Mouse (Mus musculus): ENCODE data around the gene Psors1c2. TPM values are rescaled to one million over a fixed set of nuclear protein-coding genes. Genes with fewer than 3 reads are reported as not detected.

Gene Psors1c2
- polyA plus RNA-seq, 1 experiment from 2014 or later = 0.81 TPM

GRCm38 (mm10) chr17:35548636-35549035 lies 15.6 kb downstream of the Psors1c2 start:
- Histone ChIP-seq H3K27ac (ENCODE audit: low read length) (peak overlapping the region; percentile 48; the same call in 1 of the 2 replicates), H3K9ac (replicated peaks; ENCODE audit: low read depth, low read length) (no peak overlapping the region), H3K4me2 (replicated peaks; ENCODE audit: low read depth, low read length) (no peak overlapping the region), H3K27me3 (ENCODE audit: control insufficient read depth, insufficient read depth, low read length) (no peaks in the 10 kb centered on the region), H3K4me1 (ENCODE audit: control insufficient read depth, insufficient read depth, low read length) (peaks cover 7% of the 10 kb centered on the region; the same call in 1 of the 2 replicates), H3K9me3 (ENCODE audit: control insufficient read depth, low read depth, low read length) (no peaks in the 10 kb centered on the region), H3K36me3 (ENCODE audit: control insufficient read depth, insufficient read depth, low read length) (no peaks in the 10 kb centered on the region), H3K4me3 (ENCODE audit: low read depth, low read length) (no peak overlapping the region)
- no peak for ATAC-seq (ENCODE audit: insufficient number of reproducible peaks, insufficient read depth, low FRiP score, low read depth)
- WGBS = 25% methylated on average over 5 of the region's 5 CpGs

GRCm38 (mm10) chr17:35549437-35550142 lies 16.6 kb downstream of the Psors1c2 start:
- no peaks in the 10 kb centered on the region for H3K9me3 ChIP-seq (ENCODE audit: control insufficient read depth, low read depth, low read length)
- no peaks in the 10 kb centered on the region for H3K36me3 ChIP-seq (ENCODE audit: control insufficient read depth, insufficient read depth, low read length)
- no peak overlapping the region for H3K4me3 ChIP-seq (ENCODE audit: low read depth, low read length)
- WGBS = 24% methylated on average over 15 of the region's 15 CpGs
- H3K27ac ChIP-seq (ENCODE audit: low read length) = peak overlapping the region; percentile 61
- H3K27me3 ChIP-seq (ENCODE audit: control insufficient read depth, insufficient read depth, low read length) = no peaks in the 10 kb centered on the region
- 0 out of 2 replicates have a peak overlapping the region, but pooled peaks have one; percentile 6 for H3K4me2 ChIP-seq (replicated peaks; ENCODE audit: low read depth, low read length)
- H3K4me1 ChIP-seq (ENCODE audit: control insufficient read depth, insufficient read depth, low read length) = peaks cover 7% of the 10 kb centered on the region; the same call in 1 of the 2 replicates
- H3K9ac ChIP-seq (replicated peaks; ENCODE audit: low read depth, low read length) = no peak overlapping the region
- peak; percentile 62; the same call in 1 of the 2 replicates for ATAC-seq (ENCODE audit: insufficient number of reproducible peaks, insufficient read depth, low FRiP score, low read depth)

- H3K27me3 ChIP-seq (ENCODE audit: control insufficient read depth, insufficient read depth, low read length) = no peaks in the 10 kb centered on the region
- H3K9ac ChIP-seq (replicated peaks; ENCODE audit: low read depth, low read length) = no peak overlapping the region
- no peaks in the 10 kb centered on the region for H3K9me3 ChIP-seq (ENCODE audit: control insufficient read depth, low read depth, low read length)
- H3K4me2 ChIP-seq (replicated peaks; ENCODE audit: low read depth, low read length) = no peak overlapping the region
- H3K4me3 ChIP-seq (ENCODE audit: low read depth, low read length) = no peak overlapping the region
- H3K4me1 ChIP-seq (ENCODE audit: control insufficient read depth, insufficient read depth, low read length) = peaks cover 7% of the 10 kb centered on the region; the same call in 1 of the 2 replicates
- no peak for ATAC-seq (ENCODE audit: insufficient number of reproducible peaks, insufficient read depth, low FRiP score, low read depth)
- peak overlapping the region; percentile 61 for H3K27ac ChIP-seq (ENCODE audit: low read length)
- 96% methylated on average over 4 of the region's 4 CpGs for WGBS
- H3K36me3 ChIP-seq (ENCODE audit: control insufficient read depth, insufficient read depth, low read length) = no peaks in the 10 kb centered on the region
Observed at GRCm38 (mm10) chr17:35550143-35550494, 17.1 kb downstream of the Psors1c2 start.

GRCm38 (mm10) chr17:35550871-35551270 lies 17.9 kb downstream of the Psors1c2 start:
- Histone ChIP-seq H3K27me3 (ENCODE audit: control insufficient read depth, insufficient read depth, low read length) (no peaks in the 10 kb centered on the region), H3K9ac (replicated peaks; ENCODE audit: low read depth, low read length) (no peak overlapping the region), H3K4me1 (ENCODE audit: control insufficient read depth, insufficient read depth, low read length) (peaks cover 7% of the 10 kb centered on the region; the same call in 1 of the 2 replicates), H3K4me3 (ENCODE audit: low read depth, low read length) (no peak overlapping the region), H3K4me2 (replicated peaks; ENCODE audit: low read depth, low read length) (no peak overlapping the region), H3K9me3 (ENCODE audit: control insufficient read depth, low read depth, low read length) (no peaks in the 10 kb centered on the region), H3K27ac (ENCODE audit: low read length) (no peak overlapping the region), H3K36me3 (ENCODE audit: control insufficient read depth, insufficient read depth, low read length) (no peaks in the 10 kb centered on the region)
- no peak for ATAC-seq (ENCODE audit: insufficient number of reproducible peaks, insufficient read depth, low FRiP score, low read depth)
- WGBS = 49% methylated on average over 8 of the region's 8 CpGs

- Histone ChIP-seq H3K27me3 (ENCODE audit: control insufficient read depth, insufficient read depth, low read length) (no peaks in the 10 kb centered on the region), H3K9me3 (ENCODE audit: control insufficient read depth, low read depth, low read length) (no peaks in the 10 kb centered on the region), H3K36me3 (ENCODE audit: control insufficient read depth, insufficient read depth, low read length) (no peaks in the 10 kb centered on the region), H3K4me2 (replicated peaks; ENCODE audit: low read depth, low read length) (no peak within 1 kb of the TSS), H3K4me3 (ENCODE audit: low read depth, low read length) (no peak within 1 kb of the TSS), H3K4me1 (ENCODE audit: control insufficient read depth, insufficient read depth, low read length) (peaks cover 7% of the 10 kb centered on the region; the same call in 1 of the 2 replicates), H3K27ac (ENCODE audit: low read length) (no peak within 1 kb of the TSS), H3K9ac (replicated peaks; ENCODE audit: low read depth, low read length) (no peak within 1 kb of the TSS)
- ATAC-seq (ENCODE audit: insufficient number of reproducible peaks, insufficient read depth, low FRiP score, low read depth) = no peak
- WGBS = 81% methylated on average over 10 of the region's 10 CpGs
Observed at GRCm38 (mm10) chr17:35551881-35552414, 18.9 kb downstream of the Psors1c2 start, which contains the start of gene Cdsn. TSS of gene Cdsn (plus strand) at chr17:35552128.

GRCm38 (mm10) chr17:35554321-35554720 lies 21.3 kb downstream of the Psors1c2 start:
- Histone ChIP-seq H3K4me2 (replicated peaks; ENCODE audit: low read depth, low read length) (no peak overlapping the region), H3K27me3 (ENCODE audit: control insufficient read depth, insufficient read depth, low read length) (no peaks in the 10 kb centered on the region), H3K4me1 (ENCODE audit: control insufficient read depth, insufficient read depth, low read length) (peaks cover 7% of the 10 kb centered on the region; the same call in 1 of the 2 replicates), H3K36me3 (ENCODE audit: control insufficient read depth, insufficient read depth, low read length) (no peaks in the 10 kb centered on the region), H3K9me3 (ENCODE audit: control insufficient read depth, low read depth, low read length) (no peaks in the 10 kb centered on the region), H3K4me3 (ENCODE audit: low read depth, low read length) (no peak overlapping the region), H3K9ac (replicated peaks; ENCODE audit: low read depth, low read length) (no peak overlapping the region), H3K27ac (ENCODE audit: low read length) (no peak overlapping the region)
- 80% methylated on average over 5 of the region's 5 CpGs for WGBS
- no peak for ATAC-seq (ENCODE audit: insufficient number of reproducible peaks, insufficient read depth, low FRiP score, low read depth)

- Histone ChIP-seq H3K4me3 (ENCODE audit: low read depth, low read length) (no peak overlapping the region), H3K36me3 (ENCODE audit: control insufficient read depth, insufficient read depth, low read length) (no peaks in the 10 kb centered on the region), H3K4me1 (ENCODE audit: control insufficient read depth, insufficient read depth, low read length) (peaks cover 3% of the 10 kb centered on the region; the same call in 1 of the 2 replicates), H3K4me2 (replicated peaks; ENCODE audit: low read depth, low read length) (no peak overlapping the region), H3K27me3 (ENCODE audit: control insufficient read depth, insufficient read depth, low read length) (no peaks in the 10 kb centered on the region), H3K9me3 (ENCODE audit: control insufficient read depth, low read depth, low read length) (no peaks in the 10 kb centered on the region), H3K27ac (ENCODE audit: low read length) (no peak overlapping the region), H3K9ac (replicated peaks; ENCODE audit: low read depth, low read length) (no peak overlapping the region)
- ATAC-seq (ENCODE audit: insufficient number of reproducible peaks, insufficient read depth, low FRiP score, low read depth) = no peak
- 91% methylated on average over 18 of the region's 18 CpGs for WGBS
Observed at GRCm38 (mm10) chr17:35554761-35555397, 21.9 kb downstream of the Psors1c2 start.

- Histone ChIP-seq H3K27me3 (ENCODE audit: control insufficient read depth, insufficient read depth, low read length) (no peaks in the 10 kb centered on the region), H3K27ac (ENCODE audit: low read length) (no peak overlapping the region), H3K36me3 (ENCODE audit: control insufficient read depth, insufficient read depth, low read length) (no peaks in the 10 kb centered on the region), H3K4me1 (ENCODE audit: control insufficient read depth, insufficient read depth, low read length) (peaks cover under 1% of the 10 kb centered on the region; the same call in 1 of the 2 replicates), H3K4me3 (ENCODE audit: low read depth, low read length) (no peak overlapping the region), H3K9me3 (ENCODE audit: control insufficient read depth, low read depth, low read length) (no peaks in the 10 kb centered on the region), H3K4me2 (replicated peaks; ENCODE audit: low read depth, low read length) (no peak overlapping the region), H3K9ac (replicated peaks; ENCODE audit: low read depth, low read length) (no peak overlapping the region)
- ATAC-seq (ENCODE audit: insufficient number of reproducible peaks, insufficient read depth, low FRiP score, low read depth) = no peak
- 87% methylated on average over 13 of the region's 13 CpGs for WGBS
Observed at GRCm38 (mm10) chr17:35556186-35556765, 23.3 kb downstream of the Psors1c2 start.
